Mouse (Mus musculus) WW6 (cell line): ENCODE measurements around the gene Sdsl.

Experiments
- DNase-seq: peaks from one replicate; pipeline ENCODE4 v3.0.0-alpha.2; 2013; ENCODE audit warnings: low read depth, low spot score

Sdsl gene

DNA sequence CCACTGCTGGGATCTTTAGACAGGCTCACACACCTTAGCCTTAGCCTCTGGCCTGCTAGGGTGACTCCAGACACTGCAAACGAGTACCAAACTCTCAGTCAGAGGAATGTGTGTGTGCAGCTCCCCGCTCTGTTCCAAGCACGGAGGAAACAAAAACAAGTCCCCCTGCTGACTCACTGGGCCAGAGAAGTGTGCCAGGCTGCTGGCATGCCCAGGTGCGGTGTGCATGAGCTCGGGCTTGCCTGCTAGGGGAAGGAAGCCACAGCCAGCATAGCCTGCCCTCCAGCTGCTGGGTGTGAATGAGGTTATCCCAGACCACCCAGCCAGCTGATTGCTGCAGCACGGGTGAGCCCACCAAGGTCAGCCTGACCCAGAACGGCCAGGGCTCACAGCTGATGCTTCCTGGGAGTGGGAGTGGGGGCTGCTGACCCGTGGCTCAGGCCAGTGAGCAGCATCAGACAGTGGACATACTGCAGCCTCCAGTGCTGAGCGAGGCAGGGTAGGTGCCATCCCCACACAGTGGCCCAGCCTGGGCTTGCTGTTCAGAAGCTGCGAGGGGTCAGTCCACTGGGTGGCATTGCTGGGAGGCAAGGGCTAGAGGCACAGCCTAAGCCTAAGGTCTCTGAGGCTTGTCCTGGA lies 22.6 kb upstream of the Sdsl start:
- DNase-seq: no peak

DNA sequence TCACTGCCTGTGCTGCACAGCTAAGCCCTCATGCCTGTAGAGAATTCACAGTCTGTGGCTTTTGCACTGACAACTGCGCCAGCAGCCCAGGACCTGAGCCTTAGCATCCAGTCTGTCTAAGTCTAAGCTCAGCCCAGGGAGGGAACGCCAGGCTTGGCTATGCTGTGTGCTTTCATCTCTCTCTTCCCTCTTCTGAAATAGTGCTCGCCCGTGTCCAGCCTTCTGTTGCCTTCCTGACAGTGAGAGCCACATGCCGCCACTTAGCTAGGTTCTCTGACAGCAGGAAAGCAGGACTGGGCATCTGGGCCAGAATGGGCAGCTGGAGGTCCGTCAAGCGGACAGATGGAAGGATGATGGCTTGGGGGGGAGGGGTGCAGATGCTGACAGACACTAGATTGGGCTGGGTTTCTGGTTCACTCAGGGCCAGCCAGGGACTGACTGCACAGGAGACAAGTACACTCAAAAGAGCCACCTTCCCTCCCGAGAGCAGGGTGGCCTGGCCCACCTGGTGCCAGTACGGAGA lies 21.3 kb upstream of the Sdsl start:
- DNase-seq: no peak

DNA sequence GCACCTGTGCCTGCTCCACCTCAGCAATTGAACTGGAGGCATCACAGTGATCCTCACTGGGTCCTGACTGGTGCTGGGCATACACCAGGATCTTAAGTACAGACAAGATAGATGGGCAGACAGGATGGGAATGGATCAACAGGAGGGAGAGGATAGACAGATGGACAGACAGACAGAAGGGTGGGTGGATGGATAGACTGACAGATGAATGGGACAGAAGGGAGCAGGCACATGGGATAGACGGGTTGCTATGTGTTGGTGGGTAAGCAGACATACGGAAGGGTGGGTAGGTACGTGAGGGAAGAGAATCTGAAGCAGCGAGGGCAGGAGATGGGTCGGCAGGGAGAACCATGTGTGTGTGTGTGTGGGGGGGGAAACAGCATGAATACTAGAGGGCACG lies 20.8 kb upstream of the Sdsl start:
- no peak for DNase-seq

DNA sequence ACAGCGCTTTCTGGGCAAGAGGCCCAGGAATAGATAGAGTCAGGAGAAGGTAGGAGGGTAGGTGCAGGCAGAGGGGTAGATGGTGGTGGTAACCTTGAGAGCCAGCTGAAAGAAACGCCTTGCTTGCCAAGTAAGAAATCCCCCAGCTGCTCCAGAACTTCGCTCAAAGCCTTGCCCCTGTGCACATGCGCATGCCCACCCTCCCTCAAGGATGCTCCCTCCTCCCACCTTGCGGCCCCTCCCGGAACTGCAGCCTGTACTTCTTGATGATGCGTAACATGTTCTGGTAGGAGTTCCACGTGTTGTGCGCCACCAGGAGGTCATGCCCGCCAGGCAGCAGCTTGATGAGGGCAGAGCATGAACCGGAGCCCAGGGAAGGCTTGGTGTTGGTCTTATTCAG lies 19.8 kb upstream of the Sdsl start:
- peak; percentile 77 for DNase-seq

DNA sequence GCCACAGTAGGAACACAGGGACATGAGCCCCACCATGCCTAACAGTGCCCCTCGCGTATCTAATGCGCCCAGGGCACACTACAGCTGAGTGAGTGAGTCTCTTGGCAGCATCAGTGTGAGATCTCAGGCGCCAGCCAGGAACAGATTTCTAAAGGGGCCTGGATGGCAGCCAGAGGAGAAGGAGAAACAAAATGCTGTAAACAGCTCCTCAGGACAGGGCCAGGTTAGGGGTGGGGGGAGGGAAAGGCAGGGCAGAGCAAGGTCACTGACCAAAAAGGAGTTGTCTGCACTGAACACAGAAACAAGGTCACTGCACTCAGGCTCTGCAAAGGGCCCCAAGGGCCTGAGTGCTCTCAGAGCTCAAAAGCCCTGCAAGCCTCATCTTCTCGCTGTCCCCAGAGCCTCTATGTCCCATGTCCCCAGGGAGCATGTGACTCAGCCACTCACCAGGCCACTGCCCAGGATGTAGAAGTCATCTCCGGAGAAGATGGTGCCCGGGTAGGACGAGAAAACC lies 18.1 kb upstream of the Sdsl start:
- DNase-seq: no peak

DNA sequence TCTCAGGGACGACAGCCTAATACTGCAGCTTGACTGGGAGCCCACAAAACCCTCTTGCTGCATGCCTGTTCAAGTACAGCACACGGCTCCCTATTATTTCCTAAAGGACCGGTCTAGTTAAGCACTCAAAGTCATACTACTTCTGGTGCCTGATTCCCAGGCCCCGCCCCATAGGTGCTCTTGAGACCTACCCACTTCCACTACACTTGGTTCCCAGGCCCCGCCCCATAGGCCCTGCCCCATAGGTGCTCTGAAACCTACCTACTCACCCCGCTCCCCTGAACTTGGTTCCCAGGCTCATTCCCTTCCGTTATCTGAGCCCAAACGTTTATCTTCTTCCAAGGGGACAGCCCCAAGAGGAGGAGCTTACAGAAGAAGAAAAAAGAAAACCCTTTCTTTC lies 15.2 kb upstream of the Sdsl start:
- DNase-seq: no peak

DNA sequence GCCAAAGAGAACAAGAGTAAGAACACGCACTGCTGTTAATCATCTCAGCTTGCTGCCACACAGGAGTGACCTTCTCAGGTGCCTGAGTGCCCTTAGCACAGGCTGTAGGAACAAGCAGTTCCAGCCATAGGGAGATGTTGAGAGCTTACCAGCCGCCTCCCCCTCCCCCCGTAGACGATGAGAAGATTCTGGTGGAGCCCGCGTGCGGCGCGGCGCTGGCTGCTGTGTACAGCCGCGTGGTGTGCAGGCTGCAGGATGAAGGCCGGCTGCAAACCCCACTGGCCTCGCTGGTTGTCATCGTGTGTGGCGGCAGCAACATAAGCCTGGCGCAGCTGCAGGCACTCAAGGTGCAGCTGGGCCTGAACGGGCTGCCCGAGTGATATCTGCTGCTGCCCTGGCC lies 10.8 kb upstream of the Sdsl start:
- DNase-seq: no peak

DNA sequence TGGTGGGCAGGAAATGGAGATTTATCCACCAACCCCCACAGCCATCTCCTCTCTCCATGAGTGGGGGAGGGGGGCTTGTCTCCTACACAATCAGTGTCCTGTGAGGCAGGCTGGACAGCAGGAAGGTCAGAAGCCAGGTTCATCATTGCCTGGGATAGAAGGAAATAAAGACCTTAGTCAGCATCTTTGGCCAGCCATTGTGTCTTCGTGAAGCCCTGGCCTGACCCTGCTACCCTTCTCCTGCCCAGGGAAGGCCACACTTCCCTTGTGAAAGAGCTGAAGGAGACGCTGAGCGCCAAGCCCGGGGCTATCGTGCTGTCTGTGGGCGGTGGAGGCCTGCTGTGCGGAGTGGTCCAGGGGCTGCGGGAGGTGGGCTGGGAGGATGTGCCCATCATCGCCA lies 8.6 kb upstream of the Sdsl start:
- DNase-seq: no peak

DNA sequence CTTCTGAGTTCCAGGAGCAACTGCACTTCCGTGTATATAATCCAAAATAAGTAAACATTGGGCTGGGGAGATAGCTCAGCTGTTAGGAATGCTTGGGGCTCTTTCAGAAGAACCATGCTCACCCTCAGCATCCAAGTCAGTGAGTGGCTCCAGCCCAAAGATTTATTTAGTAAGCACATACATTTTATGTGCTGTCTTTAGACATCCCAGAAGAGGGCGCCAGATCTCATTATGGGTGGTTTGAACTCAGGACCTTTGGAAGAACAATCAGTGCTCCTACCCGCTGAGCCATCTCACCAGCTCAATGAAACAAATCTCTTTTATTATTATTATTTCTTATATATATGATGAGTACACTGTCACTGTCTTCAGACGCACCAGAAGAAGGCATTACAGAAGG lies 6.9 kb upstream of the Sdsl start:
- no peak for DNase-seq

DNA sequence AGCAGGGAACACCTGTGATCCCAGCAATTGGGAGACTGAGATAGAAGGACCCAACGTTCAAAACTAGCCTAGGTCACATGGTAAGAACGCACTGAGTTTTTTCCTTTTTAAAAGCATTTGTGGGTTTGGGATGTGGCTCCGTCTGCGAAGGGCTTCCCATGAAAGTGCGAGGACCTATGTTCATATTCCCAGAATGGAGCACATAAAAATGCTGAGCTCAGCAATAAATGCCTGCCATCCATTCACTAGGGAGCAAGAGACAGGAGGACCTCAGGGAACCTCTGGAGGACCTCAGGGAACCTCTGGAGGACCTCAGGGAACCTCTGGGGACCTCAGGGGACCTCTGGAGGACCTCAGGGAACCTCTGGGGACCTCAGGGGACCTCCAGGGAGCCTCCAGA lies 5.4 kb upstream of the Sdsl start:
- no peak for DNase-seq

DNA sequence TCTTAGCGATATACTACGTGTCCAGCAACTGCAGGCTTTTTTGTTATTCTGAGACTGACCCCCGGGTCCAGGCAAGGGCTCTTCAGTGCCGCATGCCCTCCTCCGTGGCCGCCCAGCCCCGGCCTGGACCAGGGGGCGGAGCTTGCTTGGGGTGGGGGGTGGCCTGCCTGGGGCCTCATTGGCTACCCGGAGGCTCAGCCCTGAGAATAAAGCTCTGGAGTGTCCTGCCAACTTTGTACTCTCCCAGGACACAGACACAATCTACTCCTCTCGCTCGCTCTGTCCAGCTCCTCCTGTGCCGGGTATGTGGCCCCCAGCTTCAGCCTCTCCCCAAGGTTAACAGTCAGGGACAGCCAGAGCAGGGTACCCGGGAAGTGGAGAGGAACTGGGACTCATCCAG lies 3.7 kb upstream of the Sdsl start, which contains the start of gene Sds:
TSS of gene Sds (plus strand) at position 231 of the 400 bp plus-strand sequence.
- DNase-seq: no peak

DNA sequence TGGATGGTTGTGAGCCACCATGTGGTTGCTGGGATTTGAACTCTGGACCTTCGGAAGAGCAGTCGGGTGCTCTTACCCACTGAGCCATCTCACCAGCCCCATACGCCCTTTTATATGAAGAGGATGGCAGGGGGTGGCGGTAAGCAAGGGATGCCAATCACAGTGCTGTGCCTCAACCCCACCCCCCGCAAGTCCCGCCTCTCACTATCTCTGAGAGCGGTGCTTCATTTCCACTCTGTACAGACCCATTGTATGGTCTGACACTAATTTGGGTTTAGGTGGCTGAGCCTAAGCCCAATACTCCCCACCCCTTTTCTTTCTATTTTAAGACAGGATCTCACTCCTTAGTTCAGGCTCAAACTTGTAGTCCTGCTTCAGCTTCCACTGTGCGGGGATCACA lies 3.3 kb upstream of the Sdsl start:
- DNase-seq: no peak

DNA sequence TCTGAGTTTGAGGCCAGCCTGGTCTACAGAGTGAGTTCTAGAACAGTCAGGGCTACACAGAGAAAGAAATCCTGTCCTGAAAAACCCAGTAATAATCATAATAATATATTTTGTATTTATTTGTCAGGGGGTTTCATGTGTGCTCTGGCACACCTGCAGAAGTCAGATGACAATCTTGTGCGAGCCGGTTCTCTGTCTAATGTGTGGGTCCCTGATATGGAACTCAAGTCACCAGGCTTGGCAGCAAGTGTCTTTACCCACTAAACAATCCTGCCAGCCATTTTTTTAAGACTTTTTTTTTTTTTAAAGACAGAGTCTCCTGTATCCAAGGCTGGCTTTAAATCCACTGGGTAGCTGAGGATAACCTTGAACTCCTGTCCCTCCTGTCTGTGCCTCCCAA lies 751 bp upstream of the Sdsl start:
- DNase-seq: no peak

DNA sequence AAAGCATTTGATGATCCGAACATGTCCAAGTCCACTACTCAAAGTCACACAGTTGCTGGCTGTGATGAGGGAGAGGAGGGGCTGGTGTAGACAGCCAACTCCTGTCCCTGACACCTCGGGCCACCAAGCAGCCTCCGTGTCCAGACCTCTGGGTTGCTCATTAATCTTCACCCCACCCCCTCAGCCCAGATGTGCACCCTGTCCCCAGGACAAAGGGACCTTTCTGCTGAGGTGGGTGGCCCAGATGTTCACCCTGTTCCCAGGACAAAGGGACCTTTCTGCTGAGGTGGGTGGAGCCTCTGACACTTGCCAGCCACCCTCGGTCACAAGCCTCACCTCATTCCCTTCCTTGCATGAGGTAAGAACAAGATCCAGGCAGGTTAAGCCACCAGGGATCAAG lies 1.1 kb downstream of the Sdsl start:
- no peak for DNase-seq

DNA sequence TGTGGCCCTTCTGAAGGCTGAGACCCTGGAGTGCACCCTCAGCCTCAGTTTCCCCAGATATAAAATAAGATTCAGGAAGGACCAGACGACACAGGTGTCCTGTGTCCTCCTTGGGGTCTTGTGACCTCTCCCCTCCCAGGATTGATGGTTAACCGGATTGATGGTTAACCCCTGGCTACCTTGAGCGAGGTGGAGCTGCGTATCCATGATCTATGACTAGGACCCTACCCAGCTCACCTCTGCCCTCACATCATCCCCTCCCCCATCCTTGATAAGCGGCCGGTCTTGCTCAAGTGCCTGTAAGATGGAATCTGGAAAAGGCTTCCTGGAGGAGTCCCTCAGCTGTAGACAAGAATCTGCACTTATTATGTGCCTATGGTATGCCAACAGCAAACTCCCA lies 3.8 kb downstream of the Sdsl start:
- DNase-seq: no peak

DNA sequence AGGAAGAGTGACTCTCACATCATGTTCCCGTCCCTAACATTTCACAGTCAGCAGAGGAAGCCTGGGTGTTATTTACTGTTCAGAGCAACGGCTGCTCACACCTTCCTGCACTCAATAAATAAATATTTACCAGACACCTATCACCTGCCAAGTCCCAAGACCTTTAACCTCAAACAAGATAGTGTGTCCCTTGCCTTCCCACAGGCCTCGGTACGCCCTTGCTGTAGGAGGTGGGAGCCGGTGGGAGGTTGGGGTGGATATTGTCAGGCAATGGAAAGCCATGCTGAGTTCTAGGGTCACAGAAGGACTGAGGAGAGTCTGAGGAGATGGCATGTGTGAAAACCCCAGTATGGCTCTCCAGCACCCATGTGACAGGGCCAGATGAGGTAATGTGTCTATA lies 4.3 kb downstream of the Sdsl start:
- no peak for DNase-seq

DNA sequence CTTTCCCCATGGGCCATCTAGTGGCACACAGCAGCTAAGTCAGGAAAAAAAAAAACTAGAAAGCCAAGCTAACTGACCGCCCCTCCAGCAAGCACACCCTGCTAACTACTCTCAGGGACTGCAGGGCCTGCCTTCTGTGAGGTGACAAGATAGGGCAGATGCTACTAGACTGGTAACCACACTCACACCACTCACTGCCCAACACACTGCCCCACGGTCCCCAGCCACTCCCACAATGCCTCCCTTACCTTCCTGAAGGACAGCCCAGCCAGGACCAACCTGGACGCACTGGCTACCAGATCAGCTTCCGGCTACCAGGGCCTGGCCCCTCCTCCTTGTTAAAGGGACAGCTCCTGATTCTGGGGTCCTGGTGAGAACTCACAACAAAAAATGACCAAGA lies 5.6 kb downstream of the Sdsl start:
- DNase-seq: no peak

DNA sequence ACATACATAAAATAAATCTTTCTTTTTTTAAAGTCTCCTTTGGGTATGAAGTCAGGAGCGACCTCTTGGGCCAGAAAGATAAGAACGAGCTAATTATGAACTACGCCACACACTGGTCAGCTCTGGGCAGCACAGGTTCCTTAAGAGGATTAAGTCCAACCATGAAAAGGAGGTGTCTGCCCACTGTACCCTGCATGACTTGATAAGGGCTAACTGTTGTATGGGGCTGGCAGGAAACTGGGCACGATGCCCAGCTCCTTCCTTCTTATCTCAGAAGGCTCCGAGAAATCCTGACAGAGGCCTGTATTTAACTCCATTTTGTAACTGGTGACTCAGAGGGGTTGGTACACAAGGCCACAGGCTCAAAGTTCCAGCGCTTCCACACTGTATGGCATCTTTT lies 6.8 kb downstream of the Sdsl start:
- no peak for DNase-seq

DNA sequence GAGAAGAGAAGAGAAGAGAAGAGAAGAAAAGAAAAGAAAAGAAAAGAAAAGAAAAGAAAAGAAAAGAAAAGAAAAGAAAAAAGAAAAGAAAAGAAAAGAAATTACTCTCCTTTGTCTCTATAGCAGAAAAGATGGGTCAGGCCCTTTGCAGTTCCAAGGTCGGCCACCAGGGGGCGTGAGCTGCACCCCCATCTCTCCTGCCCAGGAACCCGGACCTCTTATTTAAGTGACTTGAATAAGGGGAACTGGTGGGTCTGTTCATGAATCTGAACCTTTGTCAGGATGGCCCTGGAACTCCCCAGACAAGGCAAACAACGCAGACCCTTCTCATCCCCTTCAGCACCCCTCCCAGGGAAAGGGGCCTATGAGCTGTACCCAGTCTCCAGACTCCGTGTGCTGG lies 7.5 kb downstream of the Sdsl start:
- DNase-seq: no peak

DNA sequence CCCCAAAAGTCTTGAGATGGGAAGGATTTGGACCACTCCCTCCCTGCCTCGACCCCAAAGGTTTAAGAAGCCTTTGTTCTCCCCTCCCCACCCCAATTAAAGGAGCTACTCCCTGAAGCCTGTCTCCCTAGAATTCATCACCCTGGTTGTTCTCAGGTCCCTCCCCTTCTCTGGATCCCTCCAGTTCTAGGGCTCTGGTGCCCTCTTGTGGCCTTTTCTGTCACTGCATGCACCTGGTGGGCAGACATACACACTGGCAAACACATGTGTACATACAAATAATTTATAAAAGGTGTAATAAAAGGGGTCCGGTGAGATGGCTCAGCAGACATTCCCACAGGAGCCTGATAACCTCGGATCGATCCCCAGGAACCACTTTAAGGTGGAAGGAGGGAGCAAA lies 8.3 kb downstream of the Sdsl start:
- DNase-seq: no peak

DNA sequence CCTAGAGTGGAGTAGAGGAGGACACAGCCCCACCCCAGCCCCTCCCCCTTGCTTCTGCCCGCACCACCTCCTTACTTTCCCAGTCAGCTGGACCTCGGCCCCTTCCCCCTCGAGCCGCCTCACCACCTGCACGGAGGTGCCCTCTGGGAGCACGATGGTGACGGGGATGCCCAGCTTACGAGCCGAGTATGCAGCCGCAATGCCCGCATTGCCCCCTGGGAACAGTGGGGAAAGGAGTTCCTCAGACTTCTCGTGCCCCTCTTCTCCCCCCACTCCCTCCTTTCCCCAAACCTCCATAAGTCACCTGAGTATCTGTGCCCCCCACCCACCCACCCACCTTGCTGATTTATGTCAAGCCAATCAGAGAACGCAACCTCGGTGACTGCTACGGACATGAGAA lies 10.7 kb downstream of the Sdsl start:
- no peak for DNase-seq

DNA sequence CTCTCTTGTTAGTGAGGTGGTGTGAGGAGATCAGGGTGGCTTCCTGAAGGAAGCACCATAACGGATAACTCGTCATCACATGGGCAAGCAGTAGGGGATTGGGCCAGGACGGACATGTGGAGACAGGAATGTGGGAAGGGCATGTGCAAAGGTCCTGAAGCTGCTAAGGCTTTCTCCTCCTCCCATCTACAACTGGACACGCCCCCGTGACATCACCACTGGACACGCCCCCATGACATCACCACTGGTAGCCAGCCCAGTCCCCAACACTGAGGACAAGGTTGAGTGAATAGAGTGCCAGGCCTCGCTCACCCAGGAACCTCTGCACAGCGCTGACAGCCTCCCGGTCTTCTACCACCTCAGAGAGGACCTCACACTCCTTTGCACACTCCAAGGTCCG lies 13.5 kb downstream of the Sdsl start:
- DNase-seq: no peak

DNA sequence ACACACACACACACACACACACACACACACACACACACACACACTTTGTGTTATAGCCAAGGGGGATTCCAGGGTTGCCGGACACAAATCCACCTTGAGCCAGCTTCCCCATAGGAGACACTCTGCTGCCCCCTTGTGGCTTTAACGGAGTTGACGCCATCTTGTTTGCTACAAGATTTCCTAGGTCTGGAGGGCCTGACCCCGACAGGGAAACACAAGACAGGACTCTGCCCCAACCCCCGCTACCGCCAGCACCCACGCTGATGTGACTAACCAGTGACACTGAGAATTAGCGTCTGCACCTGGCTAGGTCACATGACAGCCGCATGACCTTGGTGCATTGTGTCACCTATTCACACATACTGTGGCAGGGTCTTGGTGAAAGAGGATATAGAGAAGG lies 15.0 kb downstream of the Sdsl start:
- peak; percentile 81 for DNase-seq
